Mouse (Mus musculus) heart, embryonic 12.5 days (tissue): ENCODE measurements at regions not wholly inside any gene's neighbourhood (a gene's known extent, or its start where the extent isn't known, plus 50 kb on each side); places are given as distances from the start of the nearest gene placed in this dataset.

ENCODE experiments used
- ATAC-seq: fragments of 200-750 bp; cut with Nextera tagmentation; 2 replicates; pipeline ENCODE4 v1.8.0; 2017; ENCODE audit warnings: moderate TSS enrichment, moderate library complexity; ENCODE audit not compliant: insufficient number of reproducible peaks, low FRiP score
- H3K27ac ChIP-seq: fragments of 300-500 bp; sonication (generic); 2 replicates; pipeline ENCODE4 v1.5.1; 2016; ENCODE audit warnings: mild to moderate bottlenecking, moderate library complexity; ENCODE audit not compliant: poor library complexity, severe bottlenecking
- H3K27me3 ChIP-seq: fragments of 300-500 bp; sonication (generic); replicated peaks from 2 replicates; pipeline ENCODE4 v1.6.1; 2016; ENCODE audit warnings: mild to moderate bottlenecking, moderate library complexity
- H3K36me3 ChIP-seq: fragments of 300-500 bp; sonication (generic); 2 replicates; pipeline ENCODE4 v1.6.1; 2016; ENCODE audit warnings: mild to moderate bottlenecking, moderate library complexity
- H3K4me1 ChIP-seq: fragments of 300-500 bp; sonication (generic); replicated peaks from 2 replicates; pipeline ENCODE4 v1.6.1; 2016; ENCODE audit warnings: mild to moderate bottlenecking
- H3K4me2 ChIP-seq: fragments of 300-500 bp; sonication (generic); 2 replicates; pipeline ENCODE4 v1.6.1; 2016; ENCODE audit warnings: mild to moderate bottlenecking, moderate library complexity
- H3K4me3 ChIP-seq: fragments of 300-500 bp; sonication (generic); 2 replicates; pipeline ENCODE4 v1.5.1; 2016; ENCODE audit warnings: mild to moderate bottlenecking
- H3K9ac ChIP-seq: fragments of 300-500 bp; sonication (generic); 2 replicates; pipeline ENCODE4 v1.6.1; 2016; ENCODE audit warnings: mild to moderate bottlenecking, moderate library complexity
- H3K9me3 ChIP-seq: fragments of 300-500 bp; sonication (generic); replicated peaks from 2 replicates; pipeline ENCODE4 v1.6.1; 2016; ENCODE audit warnings: mild to moderate bottlenecking, moderate library complexity
- WGBS: fragments of 180-500 bp; shearing (Covaris S2); methylation state at CpG from one replicate; pipeline ENCODE4 v1.1.7; 2016; 5-methylcytosine and 5-hydroxymethylcytosine counted together

GRCm38 (mm10) chr5:44335756-44336155 is 109.3 kb upstream of the Tapt1 start:
- Histone ChIP-seq H3K9ac (no peak overlapping the region), H3K27me3 (no peaks in the 10 kb centered on the region), H3K27ac (no peak overlapping the region), H3K4me2 (no peak overlapping the region), H3K9me3 (0 out of 2 replicates have a peak, but pooled peaks cover 9% of the 10 kb centered on the region), H3K36me3 (no peaks in the 10 kb centered on the region), H3K4me1 (no peaks in the 10 kb centered on the region), H3K4me3 (no peak overlapping the region)
- 83% methylated on average over 5 of the region's 5 CpGs for WGBS
- no peak for ATAC-seq

- no peaks in the 10 kb centered on the region for H3K36me3 ChIP-seq
- WGBS = 84% methylated on average over 1 of the region's 1 CpGs
- H3K4me3 ChIP-seq = no peak overlapping the region
- no peaks in the 10 kb centered on the region for H3K9me3 ChIP-seq
- no peak overlapping the region for H3K27ac ChIP-seq
- no peaks in the 10 kb centered on the region for H3K4me1 ChIP-seq
- H3K4me2 ChIP-seq = no peak overlapping the region
- H3K27me3 ChIP-seq = no peaks in the 10 kb centered on the region
- ATAC-seq = no peak
- H3K9ac ChIP-seq = no peak overlapping the region
Observed at GRCm38 (mm10) chr5:44319626-44320025, 93.2 kb upstream of the Tapt1 start.

- Histone ChIP-seq H3K27ac (no peak overlapping the region), H3K36me3 (no peaks in the 10 kb centered on the region), H3K4me3 (peak overlapping the region; percentile 14; the same call in 1 of the 2 replicates), H3K9me3 (no peaks in the 10 kb centered on the region), H3K4me1 (peaks cover 8% of the 10 kb centered on the region), H3K9ac (no peak overlapping the region), H3K4me2 (peak overlapping the region; percentile 54), H3K27me3 (peaks cover 9% of the 10 kb centered on the region)
- 11% methylated on average over 16 of the region's 16 CpGs for WGBS
- peak; percentile 48; the same call in 1 of the 2 replicates for ATAC-seq
Observed at GRCm38 (mm10) chr5:44306769-44307557, 80.5 kb upstream of the Tapt1 start.

- peaks cover 9% of the 10 kb centered on the region for H3K27me3 ChIP-seq
- no peak overlapping the region for H3K4me2 ChIP-seq
- no peak overlapping the region for H3K4me3 ChIP-seq
- H3K9ac ChIP-seq = no peak overlapping the region
- H3K9me3 ChIP-seq = no peaks in the 10 kb centered on the region
- H3K27ac ChIP-seq = no peak overlapping the region
- H3K4me1 ChIP-seq = peaks cover 8% of the 10 kb centered on the region
- WGBS = 37% methylated on average over 14 of the region's 14 CpGs
- no peaks in the 10 kb centered on the region for H3K36me3 ChIP-seq
- no peak for ATAC-seq
Observed at GRCm38 (mm10) chr5:44303886-44304855, 77.7 kb upstream of the Tapt1 start.

- no peak overlapping the region for H3K4me2 ChIP-seq
- no peaks in the 10 kb centered on the region for H3K4me1 ChIP-seq
- H3K9me3 ChIP-seq = no peaks in the 10 kb centered on the region
- WGBS = 11% methylated on average over 5 of the region's 5 CpGs
- H3K27ac ChIP-seq = no peak overlapping the region
- no peak overlapping the region for H3K9ac ChIP-seq
- no peak for ATAC-seq
- H3K27me3 ChIP-seq = no peaks in the 10 kb centered on the region
- no peak overlapping the region for H3K4me3 ChIP-seq
- no peaks in the 10 kb centered on the region for H3K36me3 ChIP-seq
Observed at GRCm38 (mm10) chr5:44284384-44284783, 58.0 kb upstream of the Tapt1 start.
